In genomic region chr5:130858148-130858547, GRCm38 (mm10) we compare ENCODE assay signal across 8 mouse cellular contexts.
DNase-seq lines count a peak whose midpoint lies in the region; ATAC-seq and TF ChIP-seq lines count a peak whose summit lies in the region.

No protein-coding gene starts in this region.

- H3K4me1 ChIP-seq in hindbrain, postnatal 0 days (ENCODE audit: insufficient read depth, low read length) = no peaks in the 10 kb centered on the region

- H3K9ac ChIP-seq in hindbrain, postnatal 0 days (replicated peaks; ENCODE audit: low read length) = no peak overlapping the region

- no peak overlapping the region for H3K27ac ChIP-seq in hindbrain, postnatal 0 days

- no peaks in the 10 kb centered on the region for H3K9me3 ChIP-seq in hindbrain, postnatal 0 days (ENCODE audit: low read length)

- peak; percentile 43 for DNase-seq in cerebellum, adult 11 months
- DNase-seq in right cerebral cortex, adult 18-20 months = peak; percentile 29
- DNase-seq in right cerebral cortex, postnatal 36 days (ENCODE audit: low spot score in 2 of 2) = no peak
- peak; percentile 76 to 85 for DNase-seq in cerebellum, postnatal 10 days
- peak; percentile 84 for DNase-seq in hindbrain, postnatal 0 days (ENCODE audit: low spot score)
- DNase-seq in lung, adult 18-20 months = peak; percentile 3 to 4
- DNase-seq in right cerebral cortex, postnatal 4 days = peak; percentile 64

- 28% methylated on average over 8 of the region's 8 CpGs for WGBS in hindbrain, postnatal 0 days

- TF ChIP-seq CTCF in hindbrain, postnatal 0 days (IDR thresholded peaks at IDR 0.05; ENCODE audit: low read depth) = peak; percentile 92

- no peak for ATAC-seq in cerebellum, adult (ENCODE audit: insufficient number of reproducible peaks, low FRiP score, low TSS enrichment)
- ATAC-seq in hindbrain, postnatal 0 days = peak; percentile 39; the same call in 1 of the 2 replicates

- no peak overlapping the region for H3K4me3 ChIP-seq in hindbrain, postnatal 0 days (ENCODE audit: low read length)

- no peaks in the 10 kb centered on the region for H3K27me3 ChIP-seq in hindbrain, postnatal 0 days (ENCODE audit: insufficient read depth, low read length)

- H3K4me2 ChIP-seq in hindbrain, postnatal 0 days (ENCODE audit: low read depth, low read length) = no peak overlapping the region

- no peaks in the 10 kb centered on the region for H3K36me3 ChIP-seq in hindbrain, postnatal 0 days (ENCODE audit: insufficient read depth, low read length)

Comparison
In these comparisons a context has a peak if more than half of its experiments do, and no peak if none do; other contexts are left out.
1. DNase-seq: peak in cerebellum, adult 11 months (single experiment), right cerebral cortex, adult 18-20 months (single experiment), cerebellum, postnatal 10 days (2 of 2), hindbrain, postnatal 0 days (single experiment), lung, adult 18-20 months (2 of 2) and right cerebral cortex, postnatal 4 days (single experiment); none in right cerebral cortex, postnatal 36 days (0 of 2).